Mouse (Mus musculus): ENCODE measurements around the gene Gdpgp1. TPM values are rescaled to one million over a fixed set of nuclear protein-coding genes. Genes with fewer than 3 reads are reported as not detected.

Gdpgp1 gene
- total RNA-seq, 2 experiments from 2014 or later: 2.2 to 2.4 TPM

GRCm38 (mm10) chr7:80268897-80269750 lies 36.5 kb downstream of the Gdpgp1 start, which contains the start of gene Vps33b:
Vps33b (plus strand) TSS chr7:80269649.
- intact Hi-C loops (cut with DNase I): no loop called here
- DNase-seq: peak; percentile 97 to 99

DNA sequence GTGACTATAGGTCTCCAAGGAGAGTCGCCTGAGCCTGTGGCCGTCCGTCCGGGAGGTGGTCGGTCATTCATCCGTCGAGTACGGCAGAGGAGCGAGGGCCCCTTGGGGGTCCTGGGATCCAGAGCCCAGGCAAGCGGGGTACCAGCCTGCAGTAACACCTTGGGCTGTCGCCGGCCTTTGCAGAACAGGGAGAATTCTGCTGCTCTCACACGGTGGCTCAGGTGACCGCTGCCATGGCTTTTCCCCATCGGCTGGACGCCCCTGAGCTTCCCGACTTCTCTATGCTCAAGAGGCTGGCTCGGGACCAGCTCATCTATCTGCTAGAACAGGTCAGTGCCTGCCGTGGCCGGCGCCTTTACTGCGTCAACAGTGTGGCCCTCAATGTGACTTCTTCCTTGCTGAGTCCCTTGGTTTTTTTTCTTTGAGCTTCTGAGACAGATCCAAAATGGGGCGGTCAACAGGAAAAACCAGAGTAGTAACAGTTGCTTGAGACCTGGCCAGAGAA lies 37.1 kb downstream of the Gdpgp1 start:
- intact Hi-C loops (cut with DNase I): no loop called here
- DNase-seq: peak in 1 of 2 experiments; percentile 46

- intact Hi-C loops (cut with DNase I): no loop called here
- DNase-seq: no peak
Observed at GRCm38 (mm10) chr7:80273456-80273855, 40.8 kb downstream of the Gdpgp1 start.

- no peak for DNase-seq
- intact Hi-C loops (cut with DNase I): no loop called here
Observed at GRCm38 (mm10) chr7:80276374-80276773, 43.7 kb downstream of the Gdpgp1 start.

GRCm38 (mm10) chr7:80280032-80280431 lies 47.4 kb downstream of the Gdpgp1 start:
- no peak for DNase-seq
- intact Hi-C loops (cut with DNase I): no loop called here

DNA sequence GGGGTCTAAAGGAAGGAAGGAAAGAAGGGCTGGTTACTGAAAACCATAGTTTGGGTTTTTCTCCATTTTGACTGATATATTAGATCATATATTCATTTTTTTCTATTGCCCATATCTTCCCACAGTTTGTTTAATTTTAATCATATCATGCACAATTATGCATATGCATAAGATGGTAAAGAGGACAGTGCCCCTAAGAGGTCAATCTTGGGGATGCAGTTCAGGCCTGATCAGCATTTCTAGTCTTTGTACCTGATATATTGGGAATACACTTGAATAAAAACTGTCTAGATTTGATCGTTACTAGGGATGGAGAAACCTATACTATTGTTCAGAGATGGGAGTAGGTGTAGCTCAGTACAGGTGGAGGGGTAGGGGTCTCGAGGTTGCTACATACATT lies 48.3 kb downstream of the Gdpgp1 start:
- no peak for DNase-seq
- intact Hi-C loops (cut with DNase I): no loop called here

DNA sequence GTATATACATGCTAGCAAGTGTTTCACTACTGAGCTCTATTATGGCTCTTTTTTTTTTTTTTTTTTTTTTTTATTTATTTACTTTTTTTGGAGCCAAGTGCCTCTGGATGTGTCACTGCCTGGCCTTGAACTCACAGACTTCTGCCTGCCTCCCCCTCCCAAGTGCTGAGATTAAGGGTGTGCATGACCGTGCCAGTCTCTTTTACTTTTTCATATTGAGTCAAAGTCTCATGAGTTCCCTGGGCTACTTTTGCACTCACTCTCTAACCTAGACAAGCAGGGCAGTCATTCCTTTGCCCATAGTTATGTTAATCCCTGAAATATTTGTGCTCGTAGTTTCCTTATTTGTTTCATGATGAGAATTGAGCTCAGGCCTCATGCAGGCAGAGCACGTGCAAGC lies 49.0 kb downstream of the Gdpgp1 start:
- DNase-seq: no peak
- intact Hi-C loops (cut with DNase I): no loop called here

DNA sequence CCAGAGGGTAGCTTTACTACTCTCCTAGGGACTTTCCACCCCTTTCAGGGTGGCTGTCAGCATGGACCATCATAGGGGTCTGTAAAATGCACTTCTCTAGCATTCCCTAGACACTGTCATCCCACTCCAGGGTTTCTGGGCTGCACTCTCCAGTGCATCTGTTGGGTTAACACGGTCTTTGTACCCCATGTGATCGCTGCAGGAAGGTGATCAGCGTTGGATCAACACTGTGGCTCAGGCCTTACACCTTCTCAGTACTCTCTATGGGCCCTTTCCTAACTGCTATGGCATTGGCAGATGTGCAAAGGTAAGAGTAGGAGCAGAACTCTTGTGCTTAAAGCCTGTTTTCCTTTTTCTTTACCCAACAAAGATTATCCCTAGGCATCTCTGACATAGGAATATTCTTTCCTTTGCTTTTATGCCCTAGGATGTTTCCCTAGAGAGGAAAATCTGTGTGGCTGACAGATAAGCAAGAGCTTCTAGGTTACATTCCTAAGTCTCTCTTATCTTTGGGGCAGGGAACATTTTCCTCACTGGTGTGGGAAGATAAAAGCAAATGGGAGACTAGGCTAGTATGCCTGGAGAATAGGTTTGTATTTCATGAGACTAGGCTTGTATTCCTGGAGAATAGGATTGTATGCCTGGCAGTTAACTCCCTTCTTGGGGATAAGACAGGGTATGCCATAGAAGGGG lies 50.7 kb downstream of the Gdpgp1 start:
- intact Hi-C loops (cut with DNase I): no loop called here
- DNase-seq: no peak

GRCm38 (mm10) chr7:80284391-80284790 lies 51.7 kb downstream of the Gdpgp1 start:
- DNase-seq: no peak
- intact Hi-C loops (cut with DNase I): no loop called here

DNA sequence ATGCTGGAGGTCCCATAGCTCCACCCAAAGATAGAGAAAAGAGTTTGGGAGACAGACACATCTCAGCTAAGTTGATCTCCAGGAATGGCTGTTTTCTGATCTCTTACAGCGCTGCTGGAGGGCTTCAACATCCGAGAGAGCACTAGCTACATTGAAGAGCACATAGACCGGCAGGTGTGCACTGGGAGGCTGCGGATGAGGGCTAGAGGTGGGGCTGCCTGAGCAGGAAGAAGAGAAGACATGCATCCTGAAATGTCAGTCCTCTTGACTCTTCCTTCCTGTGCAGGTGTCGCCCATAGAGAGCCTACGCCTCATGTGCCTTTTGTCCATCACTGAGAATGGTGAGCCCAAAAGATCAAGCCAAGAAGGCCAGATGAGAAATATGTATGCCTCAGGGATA lies 53.1 kb downstream of the Gdpgp1 start:
- no peak for DNase-seq
- intact Hi-C loops (cut with DNase I): no loop called here

GRCm38 (mm10) chr7:80287736-80288135 lies 55.1 kb downstream of the Gdpgp1 start:
- intact Hi-C loops (cut with DNase I): no loop called here
- no peak for DNase-seq

Other genes with a start within 250 kb of the Gdpgp1 start
- gene Zfp710, start 208.1 kb upstream of the Gdpgp1 start, total RNA-seq (2021): 10 to 100 TPM; 20.1 to 24.4 TPM
- 1,000 to 10,000 TPM; 1,610 to 1,731 TPM for gene Idh2, start 117.5 kb upstream of the Gdpgp1 start, total RNA-seq (2021)
- gene Sema4b, start 46.0 kb upstream of the Gdpgp1 start, total RNA-seq (2021): 10 to 100 TPM; 14.7 to 16.6 TPM
- gene Cib1, start 52 bp upstream of the Gdpgp1 start, total RNA-seq (2021): 10 to 100 TPM; 27.8 to 28.1 TPM
- under 1 TPM; 0.45 to 0.74 TPM for gene Ttll13, start 13.5 kb downstream of the Gdpgp1 start, total RNA-seq (2021)
- gene Ngrn, start 28.4 kb downstream of the Gdpgp1 start, total RNA-seq (2021): 10 to 100 TPM; 24.0 to 27.5 TPM
- gene Vps33b, start 36.8 kb downstream of the Gdpgp1 start, total RNA-seq (2021): 10 to 100 TPM in 1 of 2 experiments, 1 to 10 TPM in 1; 7.7 to 10.9 TPM
- 10 to 100 TPM; 40.0 to 43.7 TPM for gene Prc1, start 61.6 kb downstream of the Gdpgp1 start, total RNA-seq (2021)
- 10 to 100 TPM in 1 of 2 experiments, 1 to 10 TPM in 1; 7.1 to 10.1 TPM for gene Rccd1, start 91.6 kb downstream of the Gdpgp1 start, total RNA-seq (2021)
- 10 to 100 TPM; 17.9 to 18.9 TPM for gene Unc45a, start 108.1 kb downstream of the Gdpgp1 start, total RNA-seq (2021)
- 10 to 100 TPM; 33.1 to 35.5 TPM for gene Hddc3, start 110.2 kb downstream of the Gdpgp1 start, total RNA-seq (2021)
- gene Man2a2, start 138.5 kb downstream of the Gdpgp1 start, total RNA-seq (2021): 10 to 100 TPM; 70.5 to 72.0 TPM
- 10 to 100 TPM; 19.9 to 21.7 TPM for gene Fes, start 155.1 kb downstream of the Gdpgp1 start, total RNA-seq (2021)
- gene Furin, start 172.6 kb downstream of the Gdpgp1 start, total RNA-seq (2021): 100 to 1,000 TPM; 119 to 139 TPM